Mouse (Mus musculus) liver, embryonic 13.5 days (tissue): Measurements from ENCODE around the gene Ces5a. TPM values are rescaled to one million over a fixed set of nuclear protein-coding genes. Genes with fewer than 3 reads are reported as not detected.
"Not testable (repeated sequence)": the region's sequence is repeated elsewhere in the genome, so short reads cannot be mapped to it uniquely, and the experiment has no call there.

Experiments used
- ATAC-seq: fragments of 200-750 bp; cut with Nextera tagmentation; 2 replicates; pipeline ENCODE4 v1.8.0; 2017; ENCODE audit warnings: low read depth, mild to moderate bottlenecking, moderate number of reproducible peaks, moderate library complexity
- DNase-seq: peaks from one replicate; pipeline ENCODE4 v3.0.0; 2022
- H3K27ac ChIP-seq: fragments of 300-500 bp; sonication (generic); 2 replicates; pipeline ENCODE4 v1.5.1; 2015; ENCODE audit warnings: moderate library complexity, mild to moderate bottlenecking, inconsistent platforms
- H3K27me3 ChIP-seq: fragments of 300-500 bp; sonication (generic); 2 replicates; pipeline ENCODE4 v1.6.1; 2015; ENCODE audit warnings: mild to moderate bottlenecking, inconsistent platforms
- H3K36me3 ChIP-seq: fragments of 300-500 bp; sonication (generic); 2 replicates; pipeline ENCODE4 v1.6.1; 2015; ENCODE audit warnings: mild to moderate bottlenecking, inconsistent platforms
- H3K4me1 ChIP-seq: fragments of 300-500 bp; sonication (generic); replicated peaks from 2 replicates; pipeline ENCODE4 v1.6.1; 2015; ENCODE audit warnings: inconsistent platforms
- H3K4me2 ChIP-seq: fragments of 300-500 bp; sonication (generic); 2 replicates; pipeline ENCODE4 v1.6.1; 2015; ENCODE audit warnings: inconsistent platforms, mild to moderate bottlenecking, moderate library complexity
- H3K4me3 ChIP-seq: fragments of 300-500 bp; sonication (generic); replicated peaks from 2 replicates; pipeline ENCODE4 v1.5.1; 2015; ENCODE audit warnings: mild to moderate bottlenecking, inconsistent platforms
- H3K9ac ChIP-seq: fragments of 300-500 bp; sonication (generic); 2 replicates; pipeline ENCODE4 v1.6.1; 2015; ENCODE audit warnings: mild to moderate bottlenecking, inconsistent platforms
- H3K9me3 ChIP-seq: fragments of 300-500 bp; sonication (generic); replicated peaks from 2 replicates; pipeline ENCODE4 v1.6.1; 2016; ENCODE audit warnings: inconsistent platforms
- WGBS: fragments of 180-500 bp; shearing (Covaris S2); methylation state at CpG from one replicate; pipeline ENCODE4 v1.1.7; 2015; ENCODE audit not compliant: insufficient replicate concordance; 5-methylcytosine and 5-hydroxymethylcytosine counted together
- polyA plus RNA-seq: library from polyadenylated mRNA; unstranded; fragments of >200 nt; fragmentation: Nextera tagmentation; extraction: Ambion mirVana; gene quantifications from 2 replicates; pipeline ENCODE4 v1.2.1, GENCODE M21; 2015

The Ces5a gene
- polyA plus RNA-seq, 1 experiment from 2014 or later = not detected

DNA sequence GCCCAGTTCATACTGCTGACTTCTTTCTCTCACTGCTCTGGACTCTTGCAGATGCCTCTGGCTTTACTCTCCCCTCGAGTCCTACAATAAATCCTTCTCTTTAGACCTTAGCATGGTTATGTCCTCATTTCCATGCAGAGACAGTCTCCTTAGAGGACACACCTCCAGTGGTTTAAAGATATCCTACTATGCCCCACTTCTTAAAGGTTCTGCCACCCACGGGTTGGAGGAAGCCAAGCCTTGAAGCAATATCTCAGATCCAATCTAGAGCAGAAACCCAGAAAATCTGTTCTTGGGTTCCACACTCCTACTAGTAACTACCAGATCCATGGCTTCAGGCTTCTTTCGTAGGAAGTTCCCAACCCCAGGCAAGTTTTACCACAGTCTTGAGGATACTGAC is 25.6 kb upstream of the Ces5a start:
- H3K9me3 ChIP-seq = no peaks in the 10 kb centered on the region
- no peak overlapping the region for H3K4me2 ChIP-seq
- H3K9ac ChIP-seq = no peak overlapping the region
- 41% methylated on average over 3 of the region's 3 CpGs for WGBS
- ATAC-seq (no peak), DNase-seq (no peak)
- no peaks in the 10 kb centered on the region for H3K27me3 ChIP-seq
- no peaks in the 10 kb centered on the region for H3K36me3 ChIP-seq
- H3K4me3 ChIP-seq = no peak overlapping the region
- H3K4me1 ChIP-seq = no peaks in the 10 kb centered on the region
- H3K27ac ChIP-seq = no peak overlapping the region

DNA sequence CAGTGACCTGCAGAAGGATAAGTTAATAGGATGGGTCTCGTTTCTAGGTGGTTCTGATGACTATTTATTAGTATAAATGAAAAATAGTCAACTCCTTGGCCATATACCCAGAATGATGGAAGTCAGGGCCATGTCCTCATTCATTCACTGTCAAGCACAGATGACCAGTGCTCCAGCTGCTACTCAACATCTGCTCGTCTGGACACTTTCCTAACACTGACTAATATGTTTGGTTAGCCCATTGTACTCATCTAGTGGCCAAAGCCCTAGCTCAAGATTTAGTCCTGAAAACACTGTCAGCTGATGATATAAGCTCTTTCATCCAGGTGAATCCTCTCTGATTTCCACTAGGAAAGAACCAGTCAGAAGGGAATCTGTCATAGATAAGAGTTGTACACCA is 24.1 kb upstream of the Ces5a start:
- Histone ChIP-seq H3K9ac (no peak overlapping the region), H3K27ac (no peak overlapping the region), H3K9me3 (no peaks in the 10 kb centered on the region), H3K4me2 (no peak overlapping the region), H3K36me3 (no peaks in the 10 kb centered on the region), H3K27me3 (no peaks in the 10 kb centered on the region), H3K4me1 (no peaks in the 10 kb centered on the region), H3K4me3 (no peak overlapping the region)
- WGBS = 35% methylated on average over 2 of the region's 2 CpGs
- DNase-seq (no peak), ATAC-seq (no peak)

- 51% methylated on average over 3 of the region's 3 CpGs for WGBS
- DNase-seq (no peak), ATAC-seq (no peak)
- Histone ChIP-seq H3K27ac (no peak overlapping the region), H3K36me3 (no peaks in the 10 kb centered on the region), H3K9ac (no peak overlapping the region), H3K27me3 (no peaks in the 10 kb centered on the region), H3K9me3 (no peaks in the 10 kb centered on the region), H3K4me1 (no peaks in the 10 kb centered on the region), H3K4me2 (no peak overlapping the region), H3K4me3 (no peak overlapping the region)
Observed at GRCm38 (mm10) chr8:93502634-93503033, 33.0 kb downstream of the Ces5a start.

- Histone ChIP-seq H3K36me3 (no peaks in the 10 kb centered on the region), H3K27me3 (no peaks in the 10 kb centered on the region), H3K4me3 (no peak overlapping the region), H3K9ac (no peak overlapping the region), H3K4me2 (no peak overlapping the region), H3K27ac (no peak overlapping the region), H3K4me1 (no peaks in the 10 kb centered on the region), H3K9me3 (no peaks in the 10 kb centered on the region)
- DNase-seq (no peak), ATAC-seq (no peak)
- WGBS = 34% methylated on average over 9 of the region's 9 CpGs
Observed at GRCm38 (mm10) chr8:93499437-93499836, 36.2 kb downstream of the Ces5a start.

- Histone ChIP-seq H3K36me3 (no peaks in the 10 kb centered on the region), H3K27me3 (no peaks in the 10 kb centered on the region), H3K9me3 (no peaks in the 10 kb centered on the region), H3K4me3 (no peak overlapping the region), H3K27ac (no peak overlapping the region), H3K9ac (no peak overlapping the region), H3K4me2 (no peak overlapping the region), H3K4me1 (no peaks in the 10 kb centered on the region)
- DNase-seq (no peak), ATAC-seq (no peak)
- WGBS = 19% methylated on average over 6 of the region's 6 CpGs
Observed at GRCm38 (mm10) chr8:93495330-93495729, 40.3 kb downstream of the Ces5a start.

DNA sequence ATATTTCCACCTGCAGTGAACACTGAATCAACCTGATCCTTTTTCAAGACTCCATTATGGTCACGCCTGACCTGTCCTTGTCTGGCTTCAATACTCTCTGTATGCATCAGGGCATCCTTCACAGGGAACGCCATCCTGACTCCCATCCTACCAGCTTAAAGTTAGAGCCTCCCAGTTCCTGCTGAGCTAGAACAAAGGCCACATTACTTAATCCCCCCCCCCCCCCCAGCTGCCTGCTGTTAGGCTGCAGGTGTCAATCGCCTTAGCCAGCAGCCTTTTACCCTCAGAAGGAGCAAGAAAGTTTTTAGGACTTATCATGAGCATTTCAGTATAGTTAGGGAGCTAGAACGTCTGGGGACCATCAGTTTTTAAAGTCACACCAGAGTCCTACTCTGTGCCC is 46.9 kb downstream of the Ces5a start:
- H3K9ac ChIP-seq = no peak overlapping the region
- ATAC-seq = no peak
- WGBS = 15% methylated on average over 4 of the region's 4 CpGs

DNA sequence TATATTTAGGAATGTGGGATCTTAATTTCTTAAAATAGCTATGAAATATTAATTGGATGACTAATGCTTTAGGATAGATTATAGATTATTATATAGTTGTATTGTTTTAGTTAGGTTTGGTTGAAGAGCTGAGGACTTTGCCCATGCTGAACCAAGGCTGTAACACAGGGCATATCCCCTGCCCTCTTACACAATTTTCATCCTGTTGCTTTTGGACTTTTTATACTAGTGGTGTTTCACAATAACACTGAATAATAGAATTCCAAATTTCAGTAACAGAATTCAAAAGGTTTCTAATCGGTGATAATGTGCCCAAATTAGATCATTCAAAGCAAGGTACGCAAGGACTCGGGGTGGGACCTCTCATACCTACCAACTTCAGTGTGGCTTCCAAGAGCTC is 57.4 kb downstream of the Ces5a start:
- no peaks in the 10 kb centered on the region for H3K27me3 ChIP-seq
- no peaks in the 10 kb centered on the region for H3K4me1 ChIP-seq
- peaks cover 5% of the 10 kb centered on the region; the same call in 1 of the 2 replicates for H3K9me3 ChIP-seq
- no peaks in the 10 kb centered on the region for H3K36me3 ChIP-seq
- DNase-seq = no peak
- ATAC-seq = no peak
- no peak overlapping the region for H3K4me3 ChIP-seq
- WGBS = 78% methylated on average over 3 of the region's 3 CpGs
- no peak overlapping the region for H3K9ac ChIP-seq
- H3K4me2 ChIP-seq = no peak overlapping the region
- no peak overlapping the region for H3K27ac ChIP-seq

More for the DNA sequence above, 46.9 kb downstream of the Ces5a start:
- no peaks in the 10 kb centered on the region for H3K4me1 ChIP-seq
- DNase-seq = no peak
- no peaks in the 10 kb centered on the region for H3K27me3 ChIP-seq
- H3K4me3 ChIP-seq = no peak overlapping the region
- no peak overlapping the region for H3K27ac ChIP-seq
- no peak overlapping the region for H3K4me2 ChIP-seq
- H3K36me3 ChIP-seq = no peaks in the 10 kb centered on the region
- no peaks in the 10 kb centered on the region for H3K9me3 ChIP-seq

DNA sequence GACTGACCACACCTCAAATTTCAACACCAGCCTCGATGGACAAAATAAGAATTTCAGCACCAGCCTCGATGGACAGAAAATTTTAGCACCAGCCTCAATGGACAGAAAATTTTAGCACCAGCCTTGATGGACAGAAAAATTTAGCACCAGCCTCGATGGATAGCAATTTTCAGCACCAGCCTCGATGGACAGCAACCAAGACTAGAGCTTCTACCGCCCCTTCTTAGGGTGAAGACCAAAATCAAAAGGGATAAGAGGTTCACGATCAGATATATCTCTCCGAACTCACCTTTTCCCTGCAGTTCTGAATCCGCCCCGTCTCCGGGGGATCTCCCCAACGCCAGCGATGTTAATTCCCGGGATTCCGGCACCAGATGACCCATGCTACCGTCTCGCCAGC is 65.9 kb downstream of the Ces5a start:
- not testable (repeated sequence) for H3K4me2 ChIP-seq, H3K9ac ChIP-seq, H3K4me1 ChIP-seq, ATAC-seq, H3K36me3 ChIP-seq, H3K27me3 ChIP-seq, DNase-seq, H3K4me3 ChIP-seq, H3K27ac ChIP-seq, H3K9me3 ChIP-seq
- 67% methylated on average over 16 of the region's 16 CpGs for WGBS

GRCm38 (mm10) chr8:93454258-93454877 is 81.3 kb downstream of the Ces5a start:
- no peak overlapping the region for H3K27ac ChIP-seq
- no peaks in the 10 kb centered on the region for H3K4me1 ChIP-seq
- H3K4me3 ChIP-seq = no peak overlapping the region
- H3K4me2 ChIP-seq = no peak overlapping the region
- no peaks in the 10 kb centered on the region for H3K27me3 ChIP-seq
- no peak overlapping the region for H3K9ac ChIP-seq
- no peaks in the 10 kb centered on the region for H3K9me3 ChIP-seq
- 82% methylated on average over 12 of the region's 12 CpGs for WGBS
- H3K36me3 ChIP-seq = no peaks in the 10 kb centered on the region
- DNase-seq (no peak), ATAC-seq (no peak)

Other genes with a start within 250 kb of the Ces5a start
- gene Ces1g, start 198.5 kb downstream of the Ces5a start, polyA plus RNA-seq = 0.49 and 0.59 TPM in 2 replicates
- not detected in 2 replicates for gene Ces1h, start 156.1 kb downstream of the Ces5a start, polyA plus RNA-seq